Mouse (Mus musculus) liver, embryonic 11.5 days (tissue): ENCODE data around the gene Eml1. TPM values are rescaled to one million over a fixed set of nuclear protein-coding genes. Genes with fewer than 3 reads are reported as not detected.

ENCODE experiments used
- ATAC-seq: fragments of 200-750 bp; cut with Nextera tagmentation; replicated peaks from 2 replicates; pipeline ENCODE4 v1.8.0; 2017; ENCODE audit warnings: moderate number of reproducible peaks, mild to moderate bottlenecking, moderate TSS enrichment, moderate library complexity; ENCODE audit not compliant: low FRiP score
- DNase-seq: peaks from one replicate; pipeline ENCODE4 v3.0.0-alpha.2; 2017; ENCODE audit warnings: low spot score
- H3K27ac ChIP-seq: fragments of 300-500 bp; sonication (generic); 2 replicates; pipeline ENCODE4 v1.5.1; 2014; ENCODE audit warnings: mild to moderate bottlenecking, low read depth, low read length, control low read depth
- H3K27me3 ChIP-seq: fragments of 300-500 bp; sonication (generic); replicated peaks from 2 replicates; pipeline ENCODE4 v1.6.1; 2014; ENCODE audit warnings: low read length, mixed read lengths; ENCODE audit not compliant: control insufficient read depth, insufficient read depth
- H3K36me3 ChIP-seq: fragments of 300-500 bp; sonication (generic); 2 replicates; pipeline ENCODE4 v1.6.1; 2014; ENCODE audit warnings: mild to moderate bottlenecking, low read length, moderate library complexity, mixed read lengths; ENCODE audit not compliant: control insufficient read depth, insufficient read depth
- H3K4me1 ChIP-seq: fragments of 300-500 bp; sonication (generic); replicated peaks from 2 replicates; pipeline ENCODE4 v1.6.1; 2014; ENCODE audit warnings: low read length, mixed read lengths; ENCODE audit not compliant: control insufficient read depth, insufficient read depth
- H3K4me2 ChIP-seq: fragments of 300-500 bp; sonication (generic); 2 replicates; pipeline ENCODE4 v1.6.1; 2014; ENCODE audit warnings: mild to moderate bottlenecking, control low read depth, moderate library complexity
- H3K4me3 ChIP-seq: fragments of 300-500 bp; sonication (generic); 2 replicates; pipeline ENCODE4 v1.5.1; 2014; ENCODE audit warnings: low read depth, low read length, control low read depth
- H3K9ac ChIP-seq: fragments of 300-500 bp; sonication (generic); 2 replicates; pipeline ENCODE4 v1.6.1; 2014; ENCODE audit warnings: low read depth, low read length, control low read depth
- H3K9me3 ChIP-seq: fragments of 300-500 bp; sonication (generic); 2 replicates; pipeline ENCODE4 v1.6.1; 2016; ENCODE audit warnings: low read length, inconsistent platforms, mixed read lengths; ENCODE audit not compliant: control insufficient read depth
- WGBS: fragments of 180-500 bp; shearing (Covaris S2); extraction: QIAGEN DNeasy Blood & Tissue Kit; methylation state at CpG from one replicate; pipeline ENCODE4 v1.1.7; 2014; 5-methylcytosine and 5-hydroxymethylcytosine counted together
- polyA plus RNA-seq: library from polyadenylated mRNA; unstranded; fragments of >200 nt; fragmentation: Nextera tagmentation; extraction: Ambion mirVana; gene quantifications from 2 replicates; pipeline ENCODE4 v1.2.1, GENCODE M21; 2014

Gene Eml1
- polyA plus RNA-seq, 1 experiment from 2014 or later, result 14.8 TPM

- peak overlapping the region; percentile 35; the same call in 1 of the 2 replicates for H3K27ac ChIP-seq
- DNase-seq, result peak; percentile 81
- 1% methylated on average over 85 of the region's 90 CpGs for WGBS
Measured at GRCm38 (mm10) chr12:108422858-108423631, 52.3 kb downstream of the Eml1 start.

GRCm38 (mm10) chr12:108430964-108431363, 60.2 kb downstream of the Eml1 start:
- Histone ChIP-seq H3K27ac (no peak overlapping the region), H3K27me3 (no peaks in the 10 kb centered on the region; the same call in 1 of the 2 replicates), H3K9me3 (no peaks in the 10 kb centered on the region), H3K4me2 (no peak overlapping the region), H3K9ac (no peak overlapping the region), H3K4me1 (no peaks in the 10 kb centered on the region), H3K4me3 (no peak overlapping the region), H3K36me3 (no peaks in the 10 kb centered on the region)
- DNase-seq, result no peak
- no peak for ATAC-seq
- 70% methylated on average over 3 of the region's 3 CpGs for WGBS

More at GRCm38 (mm10) chr12:108422858-108423631, 52.3 kb downstream of the Eml1 start:
- H3K27me3 ChIP-seq, result peaks cover 31% of the 10 kb centered on the region
- peak overlapping the region; percentile 70 for H3K9ac ChIP-seq
- peak overlapping the region; percentile 67 for H3K4me2 ChIP-seq
- no peaks in the 10 kb centered on the region for H3K9me3 ChIP-seq
- no peaks in the 10 kb centered on the region for H3K4me1 ChIP-seq
- peak overlapping the region; percentile 64 for H3K4me3 ChIP-seq
- no peaks in the 10 kb centered on the region for H3K36me3 ChIP-seq
- peak; percentile 82 for ATAC-seq

- no peaks in the 10 kb centered on the region for H3K9me3 ChIP-seq
- H3K36me3 ChIP-seq, result no peaks in the 10 kb centered on the region
- ATAC-seq (no peak), DNase-seq (no peak)
- H3K27me3 ChIP-seq, result no peaks in the 10 kb centered on the region; the same call in 1 of the 2 replicates
- no peak overlapping the region for H3K9ac ChIP-seq
- H3K27ac ChIP-seq, result no peak overlapping the region
- H3K4me3 ChIP-seq, result no peak overlapping the region
- H3K4me1 ChIP-seq, result no peaks in the 10 kb centered on the region
- H3K4me2 ChIP-seq, result no peak overlapping the region
- 72% methylated on average over 6 of the region's 6 CpGs for WGBS
Measured at GRCm38 (mm10) chr12:108431714-108432113, 61.0 kb downstream of the Eml1 start.

GRCm38 (mm10) chr12:108432578-108432977, 61.8 kb downstream of the Eml1 start:
- no peaks in the 10 kb centered on the region; the same call in 1 of the 2 replicates for H3K27me3 ChIP-seq
- H3K9me3 ChIP-seq, result no peaks in the 10 kb centered on the region
- no peak overlapping the region for H3K4me2 ChIP-seq
- H3K9ac ChIP-seq, result no peak overlapping the region
- no peak overlapping the region for H3K27ac ChIP-seq
- H3K4me1 ChIP-seq, result no peaks in the 10 kb centered on the region
- 65% methylated on average over 5 of the region's 5 CpGs for WGBS
- no peaks in the 10 kb centered on the region for H3K36me3 ChIP-seq
- DNase-seq, result no peak
- ATAC-seq, result no peak
- no peak overlapping the region for H3K4me3 ChIP-seq

- no peaks in the 10 kb centered on the region for H3K36me3 ChIP-seq
- 85% methylated on average over 16 of the region's 16 CpGs for WGBS
- ATAC-seq, result no peak
Measured at GRCm38 (mm10) chr12:108433030-108433429, 62.3 kb downstream of the Eml1 start.

GRCm38 (mm10) chr12:108433498-108433897, 62.7 kb downstream of the Eml1 start:
- no peak overlapping the region for H3K4me3 ChIP-seq
- no peaks in the 10 kb centered on the region; the same call in 1 of the 2 replicates for H3K27me3 ChIP-seq
- no peak overlapping the region for H3K4me2 ChIP-seq
- H3K9me3 ChIP-seq, result no peaks in the 10 kb centered on the region
- ATAC-seq, result no peak
- no peaks in the 10 kb centered on the region for H3K36me3 ChIP-seq
- no peak overlapping the region for H3K9ac ChIP-seq
- WGBS, result 71% methylated on average over 10 of the region's 10 CpGs
- no peaks in the 10 kb centered on the region for H3K4me1 ChIP-seq
- no peak for DNase-seq
- no peak overlapping the region for H3K27ac ChIP-seq

More at GRCm38 (mm10) chr12:108433030-108433429, 62.3 kb downstream of the Eml1 start:
- H3K27me3 ChIP-seq, result no peaks in the 10 kb centered on the region; the same call in 1 of the 2 replicates
- no peak overlapping the region for H3K4me3 ChIP-seq
- DNase-seq, result no peak
- no peak overlapping the region for H3K4me2 ChIP-seq
- no peak overlapping the region for H3K9ac ChIP-seq
- H3K27ac ChIP-seq, result no peak overlapping the region
- H3K4me1 ChIP-seq, result no peaks in the 10 kb centered on the region
- H3K9me3 ChIP-seq, result no peaks in the 10 kb centered on the region

GRCm38 (mm10) chr12:108435444-108436015, 64.8 kb downstream of the Eml1 start:
- H3K4me3 ChIP-seq, result no peak overlapping the region
- no peak for ATAC-seq
- H3K9me3 ChIP-seq, result no peaks in the 10 kb centered on the region
- H3K27me3 ChIP-seq, result no peaks in the 10 kb centered on the region; the same call in 1 of the 2 replicates
- no peaks in the 10 kb centered on the region for H3K36me3 ChIP-seq
- no peak for DNase-seq
- no peaks in the 10 kb centered on the region for H3K4me1 ChIP-seq
- no peak overlapping the region for H3K27ac ChIP-seq
- 62% methylated on average over 12 of the region's 12 CpGs for WGBS
- no peak overlapping the region for H3K4me2 ChIP-seq
- no peak overlapping the region for H3K9ac ChIP-seq

- no peaks in the 10 kb centered on the region; the same call in 1 of the 2 replicates for H3K27me3 ChIP-seq
- H3K4me1 ChIP-seq, result no peaks in the 10 kb centered on the region
- H3K4me2 ChIP-seq, result no peak overlapping the region
- no peaks in the 10 kb centered on the region for H3K9me3 ChIP-seq
- 68% methylated on average over 24 of the region's 24 CpGs for WGBS
- H3K36me3 ChIP-seq, result no peaks in the 10 kb centered on the region
- ATAC-seq, result no peak
- no peak for DNase-seq
- H3K27ac ChIP-seq, result no peak overlapping the region
- H3K4me3 ChIP-seq, result no peak overlapping the region
- no peak overlapping the region for H3K9ac ChIP-seq
Measured at GRCm38 (mm10) chr12:108436029-108436923, 65.5 kb downstream of the Eml1 start.
